Mouse (Mus musculus) erythroblast, embryonic 14.5 days (primary cell): ENCODE measurements around the gene Adssl1.

ENCODE experiments used
- GATA1 ChIP-seq: IDR thresholded peaks from 2 replicates; pipeline ENCODE4 v1.6.1; 2012; ENCODE audit warnings: low read length, inconsistent platforms, mixed read lengths
- TAL1 ChIP-seq: IDR thresholded peaks from 3 replicates; pipeline ENCODE4 v1.6.1; 2012; ENCODE audit warnings: low read length, inconsistent platforms, mixed read lengths

DNA sequence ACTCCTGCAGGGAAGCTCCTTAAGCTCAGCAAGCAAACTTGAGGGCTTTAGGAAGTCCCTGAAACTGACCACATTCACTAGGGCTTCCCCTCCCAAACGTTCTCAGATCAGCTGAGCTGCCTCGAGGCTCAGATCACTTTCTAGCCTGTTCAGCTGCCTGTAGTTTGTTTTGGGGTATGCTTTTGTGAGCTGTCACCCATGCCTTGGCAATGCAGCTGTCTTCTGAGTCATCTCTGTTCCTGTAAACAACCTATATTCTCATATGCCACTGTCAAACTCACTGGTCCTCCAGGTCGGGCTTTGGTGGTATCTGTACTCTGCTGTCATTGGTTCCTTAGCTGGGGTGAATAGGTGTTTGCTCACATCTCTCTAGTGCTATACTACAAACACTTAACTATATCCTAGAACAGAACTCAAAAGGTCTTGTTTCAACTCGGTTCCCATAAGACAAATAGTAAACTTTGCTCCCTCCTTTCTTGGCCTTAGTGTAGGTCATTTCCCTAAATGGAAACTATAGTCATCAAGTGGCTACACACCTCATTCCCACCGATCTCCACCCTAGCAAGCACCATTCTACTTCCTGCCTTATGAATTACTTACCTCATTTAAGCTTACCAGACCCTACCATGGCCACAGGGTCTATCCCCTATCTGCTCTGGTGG, 32.1 kb downstream of the Adssl1 start:
- TF ChIP-seq TAL1 (no peak), GATA1 (no peak)
